Mouse (Mus musculus): ENCODE data around the gene Pacs2. TPM values are rescaled to one million over a fixed set of nuclear protein-coding genes. Genes with fewer than 3 reads are reported as not detected.

Gene Pacs2
- total RNA-seq, 2 experiments from 2014 or later, result 35.5 to 35.9 TPM

DNA sequence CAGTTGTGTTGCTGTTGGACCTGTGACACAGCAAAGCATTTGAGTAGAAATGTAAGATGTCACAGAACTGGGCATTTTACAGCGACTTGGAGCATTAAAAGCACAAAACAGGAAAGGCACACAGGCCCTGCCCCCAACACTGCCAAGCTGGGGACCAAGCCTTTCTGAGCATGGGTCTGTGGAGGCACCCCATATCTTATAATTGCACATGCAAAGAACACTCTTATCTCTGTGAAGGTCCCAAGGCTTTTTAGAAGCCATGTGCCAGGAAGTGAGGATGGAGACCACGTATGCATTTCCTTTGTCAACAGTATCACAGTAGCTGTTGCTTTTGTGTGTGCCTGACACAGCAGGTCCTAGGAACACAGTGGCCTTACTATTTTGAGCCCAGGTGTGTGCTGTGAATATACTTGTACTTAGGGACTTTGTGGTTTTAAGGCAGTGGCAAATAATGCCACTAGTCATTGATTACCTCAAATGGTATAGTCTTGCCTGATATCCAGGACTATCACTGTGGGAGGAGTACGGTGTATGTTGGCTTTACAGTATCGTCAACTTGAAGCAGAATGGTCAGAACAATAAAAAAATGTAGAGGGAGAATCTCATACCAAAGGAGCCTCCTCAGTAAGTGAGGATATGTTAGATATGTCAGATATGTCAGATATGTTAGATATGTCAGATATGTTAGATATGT is 93.3 kb downstream of the Pacs2 start:
- no peak for DNase-seq (ENCODE audit: low spot score)
- intact Hi-C loops (cut with DNase I), result no loop called here

DNA sequence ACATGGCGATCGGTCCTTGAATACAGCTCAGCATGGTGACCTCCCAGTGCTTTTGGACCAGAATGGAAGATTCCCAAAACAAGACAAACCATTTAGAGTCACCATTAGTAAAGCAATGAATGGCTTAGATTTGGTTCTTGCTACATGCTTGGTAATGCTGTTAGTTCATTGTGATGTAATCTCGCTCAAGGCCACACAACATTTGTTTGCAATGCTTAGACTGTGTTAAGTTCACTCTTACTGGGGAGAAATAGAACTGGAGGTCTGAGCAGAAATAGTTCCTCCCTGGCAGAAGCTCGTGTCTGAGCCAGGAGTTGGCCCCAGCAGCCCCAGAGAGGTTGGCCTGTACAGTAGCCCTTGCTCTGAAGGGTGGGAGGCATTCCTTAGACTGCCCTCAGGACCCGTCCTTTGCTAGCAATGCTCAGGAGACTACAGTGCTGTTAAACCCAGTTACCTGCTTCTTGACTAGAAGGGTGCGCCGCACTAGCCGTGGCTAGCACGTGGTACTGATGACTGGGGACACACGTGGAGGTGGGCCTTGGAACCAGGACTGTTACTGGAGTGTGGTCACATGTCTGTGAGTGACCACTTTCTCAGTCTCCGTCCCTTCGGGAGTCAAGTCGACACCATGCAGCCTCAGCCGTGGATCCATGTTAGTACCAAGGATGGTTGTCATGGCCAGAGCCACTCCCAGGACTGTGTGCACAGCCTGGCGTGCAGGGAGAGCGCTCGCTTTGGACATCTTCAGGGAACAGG is 94.4 kb downstream of the Pacs2 start:
- intact Hi-C loops (cut with DNase I), result no loop called here

DNA sequence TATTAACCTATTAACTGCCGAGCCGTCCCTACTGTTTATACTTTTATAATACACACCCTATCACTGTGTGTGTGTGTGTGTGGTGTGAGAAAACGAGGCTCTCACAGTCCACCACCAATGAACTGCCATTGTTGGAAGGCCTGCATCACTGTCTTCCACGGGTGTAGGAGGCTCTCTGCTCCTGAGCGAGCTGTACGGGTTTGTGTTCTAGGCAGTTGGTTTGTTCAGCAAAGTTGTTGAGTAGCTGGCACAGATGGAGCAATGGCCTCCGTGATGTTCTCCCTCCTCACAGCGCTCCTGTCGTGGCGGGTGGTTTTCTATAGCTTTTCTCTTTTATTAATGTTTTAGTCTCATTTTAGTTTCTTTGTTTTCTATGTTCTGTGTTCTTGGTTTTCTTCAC is 95.5 kb downstream of the Pacs2 start:
- intact Hi-C loops (cut with DNase I), result no loop called here
- DNase-seq (ENCODE audit: low spot score), result no peak

More for the DNA sequence above, 94.4 kb downstream of the Pacs2 start:
- no peak for DNase-seq (ENCODE audit: low spot score)

DNA sequence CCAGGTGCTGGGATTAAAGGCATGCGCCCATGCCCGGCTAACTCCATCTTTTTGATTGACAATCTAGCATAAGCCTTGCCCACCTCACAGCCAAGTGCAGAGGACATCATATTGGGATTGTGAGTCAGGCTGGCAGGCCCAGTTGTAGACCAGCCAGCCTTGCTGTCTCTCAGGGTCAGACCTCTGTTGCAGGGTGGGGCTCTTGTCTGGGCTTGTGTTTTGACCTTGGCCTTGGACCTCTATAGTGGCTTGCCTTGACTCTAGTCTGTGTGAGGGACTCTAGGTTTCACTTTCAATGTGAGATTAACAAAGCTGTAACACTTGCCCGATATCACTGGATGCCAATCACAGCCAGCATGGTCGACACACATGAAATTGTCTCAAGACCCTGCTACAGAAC is 99.8 kb downstream of the Pacs2 start:
- intact Hi-C loops (cut with DNase I), result no loop called here
- no peak for DNase-seq (ENCODE audit: low spot score)

DNA sequence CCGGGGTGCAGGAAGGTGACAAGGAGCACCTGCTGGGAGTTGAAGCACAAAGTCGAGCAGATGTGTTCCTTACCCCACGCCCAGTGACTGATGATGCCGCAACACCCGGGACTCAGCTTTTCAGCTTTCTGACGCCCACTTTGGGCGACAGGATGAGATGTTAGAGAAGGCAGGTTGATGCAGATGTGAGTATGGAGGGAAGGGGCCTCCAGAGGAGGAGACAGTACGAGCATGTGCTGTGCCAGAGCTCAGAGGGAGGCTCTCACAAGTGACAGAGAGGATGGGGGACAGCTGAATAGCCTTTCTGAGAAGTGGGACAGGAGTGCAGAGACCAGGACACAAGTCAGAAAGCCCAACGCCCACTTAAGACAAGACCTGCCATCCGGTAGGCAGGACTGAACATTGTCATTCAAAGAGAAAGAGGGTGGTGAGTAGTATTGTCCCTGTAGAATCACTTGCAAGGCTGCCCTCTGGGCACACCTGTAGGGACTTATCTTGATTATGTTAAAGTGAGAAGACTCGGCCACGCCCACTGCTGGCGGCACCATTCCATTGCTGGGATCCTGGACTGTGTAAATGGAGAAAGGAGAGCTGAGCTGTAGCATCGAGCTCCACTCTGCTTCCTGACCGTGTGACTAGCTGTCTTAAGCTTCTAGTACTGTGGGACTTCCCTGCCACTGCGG is 100.7 kb downstream of the Pacs2 start:
- intact Hi-C loops (cut with DNase I), result no loop called here
- DNase-seq (ENCODE audit: low spot score), result no peak

DNA sequence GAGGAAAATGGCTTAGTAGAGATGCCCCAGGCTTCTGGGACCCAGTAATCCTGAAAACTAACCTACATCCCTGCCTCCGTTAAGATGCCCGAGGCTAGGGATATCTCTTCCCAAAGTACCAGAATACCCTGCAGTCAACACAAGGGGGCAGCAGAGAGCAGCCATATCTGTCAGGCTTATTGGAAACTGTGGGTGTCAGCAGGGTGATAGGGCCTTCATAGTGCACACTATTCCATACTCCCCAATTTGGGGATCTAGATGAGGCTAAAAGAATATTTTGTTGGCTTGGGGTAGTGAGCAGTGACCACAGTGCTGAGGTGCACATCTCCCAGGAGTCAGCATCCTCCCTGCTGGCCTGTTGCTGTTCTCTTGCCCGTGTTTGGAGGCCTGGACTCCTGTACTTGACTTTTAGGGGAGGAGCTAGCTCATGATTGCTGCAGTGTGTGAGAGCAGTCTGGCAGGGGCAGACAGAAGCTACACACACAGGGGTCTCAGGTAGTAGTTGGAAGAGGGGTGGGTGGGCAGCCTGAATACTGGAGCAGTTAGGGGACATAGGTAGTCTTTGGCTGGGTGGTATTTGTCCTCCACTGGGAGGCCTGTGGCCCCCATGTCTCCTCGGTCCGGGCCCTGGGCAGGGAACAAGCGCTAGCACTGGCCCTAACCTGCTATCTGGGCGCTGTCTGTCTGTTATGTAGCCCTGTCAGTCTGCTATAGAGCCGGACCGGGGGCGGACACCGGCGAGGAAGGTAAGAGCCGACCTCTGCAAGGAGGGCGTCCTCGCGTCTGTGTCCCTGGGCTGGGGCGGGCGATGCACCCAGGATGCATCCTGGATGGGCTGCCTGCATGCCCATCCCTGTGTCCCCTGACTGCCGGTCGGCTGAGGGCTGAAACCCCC is 105.5 kb downstream of the Pacs2 start:
- DNase-seq (ENCODE audit: low spot score), result no peak
- intact Hi-C loops (cut with DNase I), result loop anchor here (1.0 to 2.0 kb wide), 2 partner anchors 19 to 36 kb away; no protein-coding TSS in a partner anchor

Small RNA genes within 50 kb of the gene (microRNA-seq; reads per million reads assigned to microRNA genes)
- gene Gm44471, result not detected

Other genes with a start within 250 kb of the Pacs2 start
- gene Ahnak2, start 211.9 kb upstream of the Pacs2 start, total RNA-seq (2021), result 10 to 100 TPM; 15.3 to 16.5 TPM
- gene Clba1, start 205.6 kb upstream of the Pacs2 start, total RNA-seq (2021), result 1 to 10 TPM; 1.5 to 1.9 TPM
- gene Cdca4, start 185.1 kb upstream of the Pacs2 start, total RNA-seq (2021), result 1 to 10 TPM; 6.4 to 7.6 TPM
- under 1 TPM in 1 of 2 experiments, not detected in 1; 0.23 TPM for gene Gpr132, start 146.3 kb upstream of the Pacs2 start, total RNA-seq (2021)
- 10 to 100 TPM; 22.4 to 34.7 TPM for gene Jag2, start 84.7 kb upstream of the Pacs2 start, total RNA-seq (2021)
- gene Nudt14, start 72.4 kb upstream of the Pacs2 start, total RNA-seq (2021), result 1 to 10 TPM; 4.4 to 5.7 TPM
- gene Btbd6, start 38.0 kb upstream of the Pacs2 start, total RNA-seq (2021), result 10 to 100 TPM; 21.0 to 21.9 TPM
- 10 to 100 TPM; 23.5 to 25.1 TPM for gene Brf1, start 13.8 kb upstream of the Pacs2 start, total RNA-seq (2021)
- not detected for gene Tex22, start 60.0 kb downstream of the Pacs2 start, total RNA-seq (2021)
- gene Mta1, start 83.8 kb downstream of the Pacs2 start, total RNA-seq (2021), result 10 to 100 TPM; 48.4 to 49.3 TPM
- gene Crip2, start 125.7 kb downstream of the Pacs2 start, total RNA-seq (2021), result 1,000 to 10,000 TPM; 1,410 to 1,505 TPM
- 100 to 1,000 TPM; 178 to 211 TPM for gene Crip1, start 131.8 kb downstream of the Pacs2 start, total RNA-seq (2021)
- gene Tedc1, start 141.9 kb downstream of the Pacs2 start, total RNA-seq (2021), result under 1 TPM; 0.61 to 0.83 TPM
- gene Tmem121, start 171.4 kb downstream of the Pacs2 start, total RNA-seq (2021), result under 1 TPM in 1 of 2 experiments, not detected in 1; 0.17 TPM

Data from heart, postnatal 25 days (tissue).